Mouse (Mus musculus) MEL (cell line): ENCODE data around the gene Abcc3. TPM values are rescaled to one million over a fixed set of nuclear protein-coding genes. Genes with fewer than 3 reads are reported as not detected.

ENCODE experiments used
- DNase-seq: peaks from one replicate; pipeline ENCODE4 v3.0.0; 2011; ENCODE audit warnings: low read depth, low spot score
- H3K27ac ChIP-seq: 2 replicates; pipeline ENCODE4 v1.5.1; 2012; ENCODE audit warnings: low read depth, mild to moderate bottlenecking, control low read depth, low read length, moderate library complexity; ENCODE audit not compliant: control insufficient read depth
- H3K27me3 ChIP-seq, 2 experiments: fragments of 150-350 bp in 1 of 2; sonication (generic) in 1 of 2; 2 replicates each; pipeline ENCODE4 v1.6.1; 2012; ENCODE audit warnings: low read length in 2 of 2, mild to moderate bottlenecking in 2 of 2, improper control_type of control experiment in 1 of 2, moderate library complexity in 1 of 2; ENCODE audit not compliant: insufficient read depth in 2 of 2, control insufficient read depth in 1 of 2
- H3K36me3 ChIP-seq, 2 experiments: 2 replicates each; pipeline ENCODE4 v1.6.1; 2012 to 2014; ENCODE audit warnings: low read length in 2 of 2, improper control_type of control experiment in 1 of 2, inconsistent platforms in 1 of 2, mild to moderate bottlenecking in 1 of 2; ENCODE audit not compliant: insufficient read depth in 2 of 2, control insufficient read depth in 1 of 2
- H3K4me1 ChIP-seq, 2 experiments: fragments of 150-350 bp in 1 of 2; sonication (generic) in 1 of 2; 2 replicates each; pipeline ENCODE4 v1.6.1; 2012; ENCODE audit warnings: low read length in 2 of 2, improper control_type of control experiment in 1 of 2, mild to moderate bottlenecking in 1 of 2; ENCODE audit not compliant: insufficient read depth in 2 of 2, control insufficient read depth in 1 of 2
- H3K4me3 ChIP-seq, 2 experiments: fragments of 150-350 bp in 1 of 2; sonication (generic) in 1 of 2; 2 replicates each; pipeline ENCODE4 v1.5.1; 2012; ENCODE audit warnings: low read depth in 2 of 2, low read length in 2 of 2, mild to moderate bottlenecking in 2 of 2, moderate library complexity in 2 of 2, control low read depth in 1 of 2, improper control_type of control experiment in 1 of 2; ENCODE audit not compliant: control insufficient read depth in 1 of 2, insufficient read depth in 1 of 2
- H3K79me2 ChIP-seq: 2 replicates; pipeline ENCODE4 v1.6.1; 2012; ENCODE audit warnings: mild to moderate bottlenecking, low read length, moderate library complexity; ENCODE audit not compliant: control insufficient read depth, poor library complexity, insufficient read depth
- H3K9ac ChIP-seq: 2 replicates; pipeline ENCODE4 v1.6.1; 2012; ENCODE audit warnings: low read depth, mild to moderate bottlenecking, control low read depth, low read length, moderate library complexity; ENCODE audit not compliant: control insufficient read depth, poor library complexity, severe bottlenecking
- H3K9me3 ChIP-seq: fragments of 150-350 bp; sonication (generic); replicated peaks from 2 replicates; pipeline ENCODE4 v1.6.1; 2012; ENCODE audit warnings: mild to moderate bottlenecking, low read length, improper control_type of control experiment, moderate library complexity; ENCODE audit not compliant: insufficient read depth
- CHD1 ChIP-seq: IDR thresholded peaks from 2 replicates; pipeline ENCODE4 v1.6.1; 2012; ENCODE audit warnings: low read depth, mild to moderate bottlenecking, inconsistent platforms, low read length, improper control_type of control experiment
- CTCF ChIP-seq, 3 experiments: IDR thresholded peaks in 2 of 3; conservative IDR thresholded peaks in 1 of 3; 2 replicates each; pipeline ENCODE4 v1.5.1; 2011 to 2012; ENCODE audit warnings: low read length in 3 of 3, low read depth in 2 of 3, mild to moderate bottlenecking in 2 of 3, improper control_type of control experiment in 1 of 3, inconsistent platforms in 1 of 3, mixed read lengths in 1 of 3, moderate library complexity in 1 of 3; ENCODE audit not compliant: control insufficient read depth in 1 of 3, insufficient read depth in 1 of 3, poor library complexity in 1 of 3, severe bottlenecking in 1 of 3
- ELF1 ChIP-seq: IDR thresholded peaks from 2 replicates; pipeline ENCODE4 v1.6.1; 2014; ENCODE audit warnings: low read depth, mild to moderate bottlenecking, inconsistent platforms, low read length, improper control_type of control experiment, moderate library complexity
- JUND ChIP-seq: IDR thresholded peaks from 2 replicates; pipeline ENCODE4 v1.6.1; 2011; ENCODE audit warnings: low read depth, mild to moderate bottlenecking, improper control_type of control experiment, low read length
- MAX ChIP-seq: IDR thresholded peaks from 2 replicates; pipeline ENCODE4 v1.6.1; 2011; ENCODE audit warnings: low read length, improper control_type of control experiment
- MEF2A ChIP-seq: IDR thresholded peaks from 2 replicates; pipeline ENCODE4 v1.6.1; 2014; ENCODE audit warnings: low read depth, mild to moderate bottlenecking, inconsistent platforms, low read length, improper control_type of control experiment; ENCODE audit not compliant: poor library complexity, insufficient replicate concordance, severe bottlenecking; ENCODE audit errors: extremely low read depth
- MYC ChIP-seq: IDR thresholded peaks from 2 replicates; pipeline ENCODE4 v1.6.1; 2011; ENCODE audit warnings: low read depth, mild to moderate bottlenecking, low read length, improper control_type of control experiment, moderate library complexity
- NRF1 ChIP-seq: IDR thresholded peaks from 2 replicates; pipeline ENCODE4 v1.6.1; 2014; ENCODE audit warnings: low read depth, mild to moderate bottlenecking, inconsistent platforms, low read length, improper control_type of control experiment, moderate library complexity; ENCODE audit not compliant: poor library complexity, insufficient read depth, severe bottlenecking
- RAD21 ChIP-seq: IDR thresholded peaks from 2 replicates; pipeline ENCODE4 v1.6.1; 2011; ENCODE audit warnings: mild to moderate bottlenecking, low read depth, low read length, improper control_type of control experiment
- SIN3A ChIP-seq: IDR thresholded peaks from 2 replicates; pipeline ENCODE4 v1.6.1; 2012; ENCODE audit warnings: low read length, improper control_type of control experiment, inconsistent platforms
- SMC3 ChIP-seq: IDR thresholded peaks from 2 replicates; pipeline ENCODE4 v1.6.1; 2011; ENCODE audit warnings: low read depth, low read length, improper control_type of control experiment
- TAL1 ChIP-seq: IDR thresholded peaks from 2 replicates; pipeline ENCODE4 v1.6.1; 2012; ENCODE audit warnings: mild to moderate bottlenecking, inconsistent platforms, low read length, moderate library complexity, mixed read lengths
- TCF12 ChIP-seq: IDR thresholded peaks from 2 replicates; pipeline ENCODE4 v1.6.1; 2014; ENCODE audit warnings: low read depth, mild to moderate bottlenecking, inconsistent platforms, low read length, improper control_type of control experiment, moderate library complexity
- USF1 ChIP-seq: IDR thresholded peaks from 2 replicates; pipeline ENCODE4 v1.6.1; 2014; ENCODE audit warnings: low read depth, mild to moderate bottlenecking, inconsistent platforms, low read length, improper control_type of control experiment, moderate library complexity
- USF2 ChIP-seq, 2 experiments: IDR thresholded peaks; 2 replicates each; pipeline ENCODE4 v1.6.1; 2011 to 2012; ENCODE audit warnings: improper control_type of control experiment in 2 of 2, low read length in 2 of 2, borderline replicate concordance in 1 of 2, inconsistent platforms in 1 of 2, low read depth in 1 of 2, mild to moderate bottlenecking in 1 of 2; ENCODE audit not compliant: insufficient read depth in 1 of 2
- ZC3H11A ChIP-seq: IDR thresholded peaks from 2 replicates; pipeline ENCODE4 v1.6.1; 2012; ENCODE audit warnings: low read depth, mild to moderate bottlenecking, inconsistent platforms, low read length, improper control_type of control experiment
- ZKSCAN1 ChIP-seq: IDR thresholded peaks from 2 replicates; pipeline ENCODE4 v1.6.1; 2012; ENCODE audit warnings: low read depth, mild to moderate bottlenecking, inconsistent platforms, low read length, improper control_type of control experiment, moderate library complexity
- ZNF384 ChIP-seq: IDR thresholded peaks from 2 replicates; pipeline ENCODE4 v1.6.1; 2012; ENCODE audit warnings: low read depth, mild to moderate bottlenecking, inconsistent platforms, low read length, improper control_type of control experiment
- polyA plus RNA-seq, 2 experiments: library from polyadenylated mRNA; stranded (reverse) in 1 of 2; unstranded in 1 of 2; fragments of >175 nt in 1 of 2; fragments of >200 nt in 1 of 2; gene quantifications; 2 replicates each; pipeline versions ENCODE4 v1.2.1 to v1.2.4; 2012; ENCODE audit warnings: low replicate concordance in 2 of 2, low read depth in 1 of 2; ENCODE audit not compliant: insufficient read length in 2 of 2, insufficient read depth in 1 of 2, missing spikeins in 1 of 2
- total RNA-seq: library from RNA; depleted of rRNA; stranded (reverse); fragments of 300-350 nt; gene quantifications from 2 replicates; pipeline ENCODE4 v1.2.3, GENCODE M21; 2012

Abcc3 gene
- total and polyA plus RNA-seq, 3 experiments = 0.27 to 0.29 TPM; not detected in 1

DNA sequence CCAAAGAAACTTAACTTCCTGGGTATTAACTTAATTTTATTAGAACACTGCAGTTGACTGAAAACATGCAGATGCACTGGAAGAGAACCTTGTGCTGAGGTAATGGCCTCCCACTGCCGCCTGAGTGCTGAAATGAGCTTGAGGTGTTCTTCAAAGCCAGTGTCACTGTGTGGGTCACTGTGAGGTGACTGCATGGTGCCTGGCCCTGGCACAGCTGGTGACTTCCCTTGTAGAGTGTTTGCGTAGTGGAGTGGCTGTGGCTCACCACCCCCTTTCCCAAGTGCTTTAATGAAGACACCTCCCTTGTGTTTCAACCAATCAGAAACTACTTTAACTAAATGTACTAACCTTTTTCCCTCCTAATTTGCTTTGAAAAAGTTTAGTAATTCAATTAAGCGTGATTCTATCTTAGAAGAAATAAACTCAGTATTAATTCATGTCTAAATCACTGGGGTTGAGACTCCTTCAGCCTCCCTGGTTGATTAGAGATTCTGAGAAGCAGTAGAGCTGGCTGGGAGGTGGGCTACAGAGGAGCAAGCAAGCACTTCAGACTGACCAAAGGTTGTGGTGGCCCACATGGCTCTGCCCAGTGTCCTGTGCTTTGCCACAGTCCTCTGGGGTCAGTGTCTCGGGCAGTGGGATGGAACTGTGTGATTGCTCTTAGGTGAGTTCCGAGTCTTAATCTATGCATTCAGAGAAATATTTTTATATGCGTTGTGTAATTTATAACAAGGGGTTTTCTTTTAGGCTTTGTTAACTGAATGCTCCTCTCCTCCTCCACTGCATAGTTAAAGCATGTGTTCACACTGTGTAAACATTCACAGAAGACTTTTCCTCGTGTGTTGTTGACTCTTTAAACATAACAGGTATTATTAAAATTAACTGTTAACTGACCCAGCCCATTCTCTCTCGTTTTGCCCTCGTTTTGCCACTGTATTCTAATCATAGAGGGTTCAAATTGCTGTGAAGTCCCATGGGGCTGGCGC is 51.6 kb downstream of the Abcc3 start:
- H3K27me3 ChIP-seq = no peaks in the 10 kb centered on the region; a peak in 1 of 4 replicates

DNA sequence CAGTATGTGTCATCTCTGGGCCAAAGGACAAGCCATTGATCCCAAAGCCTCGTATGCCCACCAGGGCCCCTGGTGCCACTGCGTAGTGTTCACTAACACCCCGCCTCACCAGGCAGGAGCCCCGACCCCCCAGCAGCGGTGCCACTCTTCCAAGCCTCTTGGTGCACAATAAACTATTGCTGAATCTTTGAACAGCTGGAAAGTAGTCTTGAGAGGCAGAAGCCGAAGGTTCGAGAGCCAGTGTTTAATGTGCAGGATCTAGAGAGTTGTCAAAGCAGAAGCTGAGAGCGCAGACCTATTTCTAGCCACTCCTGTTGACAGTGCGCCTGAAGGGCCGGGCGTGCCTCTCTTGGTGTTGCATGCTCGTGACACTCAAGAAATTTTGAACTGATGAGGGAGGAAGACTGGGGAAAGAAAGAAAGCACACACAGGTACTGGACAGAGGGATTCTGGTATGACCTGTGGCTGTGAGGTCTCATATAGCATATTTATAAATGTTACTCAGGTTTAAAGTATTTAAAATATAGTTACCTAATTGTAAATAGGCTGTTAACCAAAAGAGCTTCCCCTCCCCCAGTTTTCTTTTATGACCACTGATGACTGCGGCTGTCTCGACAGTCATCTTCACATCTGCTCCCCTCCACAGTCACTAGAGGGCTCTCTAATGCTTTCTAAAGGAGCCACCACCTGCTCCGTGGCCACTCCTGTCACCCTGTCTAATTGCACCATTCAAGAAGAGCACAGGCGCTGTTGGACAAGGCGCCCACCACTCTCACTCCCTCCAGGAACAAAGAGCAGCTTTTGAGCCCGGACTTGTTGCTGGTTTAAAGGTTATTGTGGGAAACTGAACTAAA is 52.8 kb downstream of the Abcc3 start:
- DNase-seq = peak; percentile 65
- H3K4me3 ChIP-seq = no peak overlapping the region
- TF ChIP-seq MYC = 0 out of 2 replicates have a peak, but pooled peaks have one; percentile 29
- TF ChIP-seq TAL1 = no peak
- TF ChIP-seq JUND = no peak
- TF ChIP-seq CTCF (IDR thresholded peaks at IDR 0.05 in 2 of 3, conservative IDR thresholded peaks at IDR 0.05 in 1 of 3; ENCODE audit: control insufficient read depth in 1 of 3, insufficient read depth in 1 of 3, low read depth in 2 of 3, low read length in 3 of 3, poor library complexity in 1 of 3, severe bottlenecking in 1 of 3) = peak; percentile 26 to 88 (median 70); a peak in 5 of 6 replicates
- peak; percentile 84 for TF ChIP-seq RAD21
- TF ChIP-seq SMC3 = peak; percentile 77
- no peak for TF ChIP-seq TCF12
- peak; percentile 55; the same call in 1 of the 2 replicates for TF ChIP-seq ZC3H11A
- TF ChIP-seq, all 39 proteins: peak for 5
- Histone ChIP-seq H3K9me3 (no peaks in the 10 kb centered on the region), H3K27ac (no peak overlapping the region), H3K9ac (no peak overlapping the region), H3K36me3 (peaks cover 0 to 2% of the 10 kb centered on the region in 2 experiments; a peak in 1 of 4 replicates), H3K79me2 (no peaks in the 10 kb centered on the region), H3K4me1 (no peaks in the 10 kb centered on the region), H3K27me3 (no peaks in the 10 kb centered on the region)

More for the DNA sequence above, 51.6 kb downstream of the Abcc3 start:
- Histone ChIP-seq H3K9ac (no peak overlapping the region), H3K4me1 (no peaks in the 10 kb centered on the region), H3K36me3 (peaks cover 0 to 2% of the 10 kb centered on the region in 2 experiments; a peak in 1 of 4 replicates), H3K27ac (no peak overlapping the region), H3K4me3 (no peak overlapping the region), H3K79me2 (no peaks in the 10 kb centered on the region), H3K9me3 (no peaks in the 10 kb centered on the region)
- no peak for DNase-seq
- TF ChIP-seq MAX = no peak
- TF ChIP-seq ZNF384 = no peak
- TF ChIP-seq NRF1 = no peak
- TF ChIP-seq USF1 = no peak
- TF ChIP-seq USF2 (IDR thresholded peaks at IDR 0.05; ENCODE audit: borderline replicate concordance in 1 of 2, insufficient read depth in 1 of 2, low read depth in 1 of 2, low read length in 2 of 2) = no peak
- no peak for TF ChIP-seq CHD1
- no peak for TF ChIP-seq TAL1
- TF ChIP-seq ZKSCAN1 = no peak
- no peak for TF ChIP-seq SIN3A
- no peak for TF ChIP-seq ELF1
- TF ChIP-seq MEF2A = no peak
